Comparison of ENCODE assay signal across 8 mouse cellular contexts in the genomic region with DNA sequence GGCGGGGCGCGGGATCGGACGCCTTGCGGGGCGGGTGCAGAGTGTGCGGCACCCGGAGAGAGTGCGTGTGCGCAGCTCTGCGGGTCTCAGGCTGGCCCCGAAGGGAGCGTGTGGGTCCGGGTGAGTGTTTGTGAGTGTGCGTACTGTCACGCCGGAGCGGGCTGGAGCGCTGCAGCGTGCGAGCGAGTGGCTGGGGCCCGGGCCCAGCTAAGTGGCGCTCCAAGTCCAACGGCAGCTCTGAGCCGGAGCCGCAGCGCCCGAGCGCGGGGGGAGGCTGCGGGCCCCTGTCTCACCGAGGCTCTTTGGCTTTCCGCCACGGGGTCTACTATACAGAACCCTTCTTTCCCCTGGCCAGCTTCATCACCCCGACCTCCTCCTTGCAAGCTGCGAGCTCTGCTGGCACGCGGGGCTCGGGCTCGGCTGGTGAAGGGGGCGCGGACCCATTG. TPM values are rescaled to one million over a fixed set of nuclear protein-coding genes. Genes with fewer than 3 reads are reported as not detected.
DNase-seq lines count a peak whose midpoint lies in the region; ATAC-seq lines count a peak whose summit lies in the region.

No protein-coding gene starts in this region.

- peak overlapping the region; percentile 77 for H3K4me3 ChIP-seq in kidney, embryonic 16.5 days (ENCODE audit: low read length)
- H3K4me3 ChIP-seq in hindbrain, embryonic 11.5 days (ENCODE audit: low read depth, low read length), result peak overlapping the region; percentile 84
- peak overlapping the region; percentile 59 for H3K4me3 ChIP-seq in liver, embryonic 13.5 days (replicated peaks)
- peak overlapping the region; percentile 71 for H3K4me3 ChIP-seq in stomach, embryonic 14.5 days (ENCODE audit: low read depth, low read length)

- H3K4me1 ChIP-seq in kidney, embryonic 16.5 days (ENCODE audit: insufficient read depth, low read length), result peaks cover 23% of the 10 kb centered on the region
- H3K4me1 ChIP-seq in hindbrain, embryonic 11.5 days (replicated peaks; ENCODE audit: control insufficient read depth, insufficient read depth, low read length), result 0 out of 2 replicates have a peak, but pooled peaks cover 6% of the 10 kb centered on the region
- H3K4me1 ChIP-seq in liver, embryonic 13.5 days (replicated peaks), result peaks cover 13% of the 10 kb centered on the region
- H3K4me1 ChIP-seq in stomach, embryonic 14.5 days (ENCODE audit: control insufficient read depth, insufficient read depth, low read length), result peaks cover 6% of the 10 kb centered on the region; the same call in 1 of the 2 replicates

- peak overlapping the region; percentile 97 for H3K4me2 ChIP-seq in kidney, embryonic 16.5 days (replicated peaks; ENCODE audit: low read depth, low read length)
- H3K4me2 ChIP-seq in hindbrain, embryonic 11.5 days (replicated peaks; ENCODE audit: low read depth, low read length), result peak overlapping the region; percentile 97
- H3K4me2 ChIP-seq in liver, embryonic 13.5 days, result peak overlapping the region; percentile 77
- H3K4me2 ChIP-seq in stomach, embryonic 14.5 days (replicated peaks; ENCODE audit: low read depth, low read length), result peak overlapping the region; percentile 97

- under 1% methylated on average over 44 of the region's 44 CpGs for WGBS in kidney, embryonic 16.5 days
- WGBS in hindbrain, embryonic 11.5 days, result 0% methylated on average over 34 of the region's 44 CpGs
- 2% methylated on average over 43 of the region's 44 CpGs for WGBS in liver, embryonic 13.5 days (ENCODE audit: insufficient replicate concordance)
- WGBS in stomach, embryonic 14.5 days, result under 1% methylated on average over 44 of the region's 44 CpGs

- no peak overlapping the region for H3K27ac ChIP-seq in kidney, embryonic 16.5 days (ENCODE audit: low read length)
- H3K27ac ChIP-seq in hindbrain, embryonic 11.5 days (ENCODE audit: low read depth, low read length), result peak overlapping the region; percentile 86
- no peak overlapping the region for H3K27ac ChIP-seq in liver, embryonic 13.5 days
- H3K27ac ChIP-seq in stomach, embryonic 14.5 days (ENCODE audit: low read length), result no peak overlapping the region

- no peaks in the 10 kb centered on the region for H3K9me3 ChIP-seq in kidney, embryonic 16.5 days (ENCODE audit: low read length)
- H3K9me3 ChIP-seq in hindbrain, embryonic 11.5 days (ENCODE audit: control insufficient read depth, low read length), result no peaks in the 10 kb centered on the region
- H3K9me3 ChIP-seq in liver, embryonic 13.5 days (replicated peaks), result no peaks in the 10 kb centered on the region
- no peaks in the 10 kb centered on the region for H3K9me3 ChIP-seq in stomach, embryonic 14.5 days (ENCODE audit: control insufficient read depth, low read depth, low read length)

- peak; percentile 44; the same call in 1 of the 2 replicates for ATAC-seq in kidney, embryonic 16.5 days (ENCODE audit: low FRiP score, low TSS enrichment)
- peak; percentile 68 for ATAC-seq in hindbrain, embryonic 11.5 days (ENCODE audit: low FRiP score)
- ATAC-seq in liver, embryonic 13.5 days (ENCODE audit: low read depth), result no peak
- ATAC-seq in stomach, embryonic 14.5 days (ENCODE audit: insufficient number of reproducible peaks, insufficient read depth, low FRiP score, low read depth), result peak; percentile 39

- H3K36me3 ChIP-seq in kidney, embryonic 16.5 days (ENCODE audit: insufficient read depth, low read length), result no peaks in the 10 kb centered on the region
- H3K36me3 ChIP-seq in hindbrain, embryonic 11.5 days (ENCODE audit: control insufficient read depth, insufficient read depth, low read length), result no peaks in the 10 kb centered on the region
- no peaks in the 10 kb centered on the region for H3K36me3 ChIP-seq in liver, embryonic 13.5 days
- H3K36me3 ChIP-seq in stomach, embryonic 14.5 days (ENCODE audit: control insufficient read depth, insufficient read depth, low read length), result no peaks in the 10 kb centered on the region

- H3K27me3 ChIP-seq in kidney, embryonic 16.5 days (ENCODE audit: insufficient read depth, low read length), result peaks cover 36% of the 10 kb centered on the region
- peaks cover 25% of the 10 kb centered on the region for H3K27me3 ChIP-seq in hindbrain, embryonic 11.5 days (ENCODE audit: control insufficient read depth, insufficient read depth, low read length)
- peaks cover 90% of the 10 kb centered on the region for H3K27me3 ChIP-seq in liver, embryonic 13.5 days
- H3K27me3 ChIP-seq in stomach, embryonic 14.5 days (ENCODE audit: control insufficient read depth, insufficient read depth, low read length), result peaks cover 20% of the 10 kb centered on the region

- DNase-seq in kidney, adult 11 months, result no peak
- peak; percentile 38 for DNase-seq in Muller cell, postnatal 12 days (ENCODE audit: inconsistent ontology term)
- DNase-seq in cerebellum, postnatal 14 days, result peak; percentile 73 to 76
- peak; percentile 75 for DNase-seq in hindbrain, embryonic 11.5 days (ENCODE audit: low spot score)
- DNase-seq in liver, embryonic 13.5 days, result no peak
- DNase-seq in urinary bladder, postnatal 25 days (ENCODE audit: low spot score), result no peak

- peak overlapping the region; percentile 67 for H3K9ac ChIP-seq in kidney, embryonic 16.5 days (replicated peaks; ENCODE audit: low read length)
- H3K9ac ChIP-seq in hindbrain, embryonic 11.5 days (ENCODE audit: low read depth, low read length), result peak overlapping the region; percentile 84
- H3K9ac ChIP-seq in liver, embryonic 13.5 days, result no peak overlapping the region
- H3K9ac ChIP-seq in stomach, embryonic 14.5 days (replicated peaks; ENCODE audit: low read depth, low read length), result peak overlapping the region; percentile 39

RNA-seq across cellular contexts. Expression of gene Sema7a, which starts 0.5 kb away (rescaled TPM):
- 0.32 and 0.56 TPM in 2 replicates for polyA plus RNA-seq in kidney, embryonic 16.5 days (2015; fragmentation: Nextera tagmentation; extraction: Ambion mirVana)
- polyA plus RNA-seq in hindbrain, embryonic 11.5 days (2014; fragmentation: Nextera tagmentation; extraction: Ambion mirVana), result 2.0 and 3.6 TPM in 2 replicates
- polyA plus RNA-seq in liver, embryonic 13.5 days (2015; fragmentation: Nextera tagmentation; extraction: Ambion mirVana), result not detected in 2 replicates
- polyA plus RNA-seq in stomach, embryonic 14.5 days (2014; fragmentation: Nextera tagmentation; extraction: Ambion mirVana), result 1.0 and 1.1 TPM in 2 replicates

RNA-seq across cellular contexts. Expression of gene Ubl7, which starts 29.6 kb away (rescaled TPM):
- 119 and 128 TPM in 2 replicates for polyA plus RNA-seq in kidney, embryonic 16.5 days (2015; fragmentation: Nextera tagmentation; extraction: Ambion mirVana)
- 121 and 122 TPM in 2 replicates for polyA plus RNA-seq in hindbrain, embryonic 11.5 days (2014; fragmentation: Nextera tagmentation; extraction: Ambion mirVana)
- polyA plus RNA-seq in liver, embryonic 13.5 days (2015; fragmentation: Nextera tagmentation; extraction: Ambion mirVana), result 58.9 and 64.1 TPM in 2 replicates
- 93.1 and 101 TPM in 2 replicates for polyA plus RNA-seq in stomach, embryonic 14.5 days (2014; fragmentation: Nextera tagmentation; extraction: Ambion mirVana)

Comparison
In these comparisons a context has a peak if more than half of its experiments do, and no peak if none do; other contexts are left out.
1. DNase-seq: peak in Muller cell, postnatal 12 days (single experiment), cerebellum, postnatal 14 days (2 of 2) and hindbrain, embryonic 11.5 days (single experiment); none in kidney, adult 11 months (single experiment), liver, embryonic 13.5 days (single experiment) and urinary bladder, postnatal 25 days (single experiment).
2. Peak in every context shown above with its lines, with median percentiles within 50 percentile points of each other: H3K4me2 ChIP-seq and H3K4me3 ChIP-seq.